Mouse (Mus musculus) adrenal gland, adult (tissue): ENCODE data around the gene Tspyl4.
"Not testable (repeated sequence)": the region's sequence is repeated elsewhere in the genome, so short reads cannot be mapped to it uniquely, and the experiment has no call there.

Experiments
- DNase-seq, 2 experiments: peaks; one replicate each; pipeline ENCODE4 v3.0.0; 2022 to 2023; ENCODE audit warnings: low spot score in 1 of 2; ENCODE audit not compliant: inconsistent age in 2 of 2

The Tspyl4 gene

GRCm38 (mm10) chr10:34297299-34297979 is at the start of gene Tspyl4:
Gene Tspyl4, plus strand, starts transcription at chr10:34297442.
- peak; percentile 92 to 97 for DNase-seq

GRCm38 (mm10) chr10:34247757-34248156 is 49.5 kb upstream of the Tspyl4 start:
- no peak for DNase-seq

- DNase-seq, result no peak
Measured at GRCm38 (mm10) chr10:34249594-34249993, 47.6 kb upstream of the Tspyl4 start.

GRCm38 (mm10) chr10:34252833-34253232 is 44.4 kb upstream of the Tspyl4 start:
- not testable (repeated sequence) for DNase-seq

GRCm38 (mm10) chr10:34265106-34265505 is 32.1 kb upstream of the Tspyl4 start:
- DNase-seq, result no peak

- DNase-seq, result peak in 1 of 2 experiments; percentile 40
Measured at GRCm38 (mm10) chr10:34267312-34268070, 29.8 kb upstream of the Tspyl4 start.

GRCm38 (mm10) chr10:34271681-34272080 is 25.6 kb upstream of the Tspyl4 start:
- DNase-seq, result peak in 1 of 2 experiments; percentile 60

GRCm38 (mm10) chr10:34280591-34281175 is 16.6 kb upstream of the Tspyl4 start:
- peak; percentile 32 to 88 for DNase-seq

- DNase-seq, result peak in 1 of 2 experiments; percentile 67
Measured at GRCm38 (mm10) chr10:34281211-34281961, 15.9 kb upstream of the Tspyl4 start.

GRCm38 (mm10) chr10:34281962-34282388 is 15.3 kb upstream of the Tspyl4 start, which contains the start of gene Tspyl1:
Gene Tspyl1, plus strand, starts transcription at chr10:34282190.
- DNase-seq, result peak; percentile 97 to 99

- peak in 1 of 2 experiments; percentile 88 for DNase-seq
Measured at GRCm38 (mm10) chr10:34282420-34283238, 14.6 kb upstream of the Tspyl4 start.

- DNase-seq, result peak in 1 of 2 experiments; percentile 49
Measured at GRCm38 (mm10) chr10:34296911-34297298, 337 bp upstream of the Tspyl4 start.

- DNase-seq, result peak in 1 of 2 experiments; percentile 38
Measured at GRCm38 (mm10) chr10:34297980-34298753, 925 bp downstream of the Tspyl4 start.

- no peak for DNase-seq
Measured at GRCm38 (mm10) chr10:34300368-34300767, 3.1 kb downstream of the Tspyl4 start.

- no peak for DNase-seq
Measured at GRCm38 (mm10) chr10:34307070-34307469, 9.8 kb downstream of the Tspyl4 start.

GRCm38 (mm10) chr10:34309915-34310685 is 12.9 kb downstream of the Tspyl4 start:
- DNase-seq, result no peak

- DNase-seq, result no peak
Measured at GRCm38 (mm10) chr10:34312536-34312935, 15.3 kb downstream of the Tspyl4 start.

- peak; percentile 25 to 58 for DNase-seq
Measured at GRCm38 (mm10) chr10:34316571-34317216, 19.5 kb downstream of the Tspyl4 start.
